Mouse (Mus musculus) lung, adult 2 months (tissue): ENCODE data around the gene Hba-a1. TPM values are rescaled to one million over a fixed set of nuclear protein-coding genes. Genes with fewer than 3 reads are reported as not detected.

Experiments
- DNase-seq: peaks from one replicate; pipeline ENCODE4 v3.0.0; 2022
- H3K4me1 ChIP-seq: fragments of 200-500 bp; 2 replicates; pipeline ENCODE4 v1.6.1; 2011; ENCODE audit warnings: low read length; ENCODE audit not compliant: control insufficient read depth, insufficient read depth
- H3K4me3 ChIP-seq: fragments of 200-500 bp; replicated peaks from 2 replicates; pipeline ENCODE3; 2011; ENCODE audit warnings: low read depth, mild to moderate bottlenecking, control low read depth, low read length; ENCODE audit errors: extremely low read depth
- CTCF ChIP-seq: fragments of 200-500 bp; IDR thresholded peaks from 2 replicates; pipeline ENCODE4 v1.5.1; 2011; ENCODE audit warnings: mild to moderate bottlenecking, low read length, control low read depth; ENCODE audit not compliant: insufficient read depth
- POLR2A ChIP-seq: fragments of 200-500 bp; IDR thresholded peaks from 2 replicates; pipeline ENCODE4 v1.6.1; 2011; ENCODE audit warnings: low read depth, mild to moderate bottlenecking, control low read depth, low read length, borderline replicate concordance; ENCODE audit errors: extremely low read depth
- WGBS: fragments of 180-500 bp; shearing (Covaris S2); methylation state at CpG from one replicate; pipeline ENCODE4 v1.1.7; 2018; 5-methylcytosine and 5-hydroxymethylcytosine counted together
- polyA plus RNA-seq: library from polyadenylated mRNA; depleted of rRNA; stranded (reverse); fragments of >200 nt; gene quantifications from 2 replicates; pipeline ENCODE4 v1.2.3, GENCODE M21; 2012; rRNA removed

Hba-a1 gene
- polyA plus RNA-seq, 1 experiment: 5,782 TPM

DNA sequence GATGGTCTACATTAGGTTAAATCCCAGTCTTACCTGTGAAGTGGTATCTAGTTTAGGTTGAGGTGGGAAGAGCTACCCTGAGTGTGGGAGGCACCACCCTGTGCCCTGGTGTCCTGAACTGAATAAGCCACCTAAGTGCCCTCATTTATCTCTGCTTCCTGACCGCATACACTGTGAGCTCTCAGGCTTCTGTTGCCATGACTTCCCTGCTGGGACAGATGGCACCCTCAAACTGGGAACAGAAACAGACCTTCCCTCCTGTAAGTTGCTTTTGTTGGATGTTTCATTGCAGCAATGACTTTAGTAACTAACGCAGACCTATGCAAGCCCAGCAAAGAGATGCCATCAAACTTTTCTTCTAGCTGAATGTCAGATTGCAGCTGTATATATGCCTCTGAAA, 49.9 kb downstream of the Hba-a1 start:
- no peak for DNase-seq
- 85% methylated on average over 2 of the region's 2 CpGs for WGBS
- H3K4me1 ChIP-seq: no peaks in the 10 kb centered on the region
- H3K4me3 ChIP-seq: no peak overlapping the region
- TF ChIP-seq CTCF: no peak
- TF ChIP-seq POLR2A: no peak

Other genes starting within 250 kb of the Hba-a1 start
- 1.4 and 2.3 TPM in 2 replicates for gene Il9r, start 83.2 kb upstream of the Hba-a1 start, polyA plus RNA-seq
- 12.5 and 16.5 TPM in 2 replicates for gene Snrnp25, start 78.1 kb upstream of the Hba-a1 start, polyA plus RNA-seq
- 183 and 195 TPM in 2 replicates for gene Rhbdf1, start 61.2 kb upstream of the Hba-a1 start, polyA plus RNA-seq
- gene Mpg, start 57.0 kb upstream of the Hba-a1 start, polyA plus RNA-seq: 9.8 and 12.4 TPM in 2 replicates
- 77.9 and 85.7 TPM in 2 replicates for gene Nprl3, start 15.8 kb upstream of the Hba-a1 start, polyA plus RNA-seq
- gene Hba-x, start 7.1 kb upstream of the Hba-a1 start, polyA plus RNA-seq: not detected in 2 replicates
- 0.60 and 1.6 TPM in 2 replicates for gene Hbq1b, start 3.5 kb downstream of the Hba-a1 start, polyA plus RNA-seq
- 11,114 and 27,871 TPM in 2 replicates for gene Hba-a2, start 13.0 kb downstream of the Hba-a1 start, polyA plus RNA-seq
- 1.1 and 1.3 TPM in 2 replicates for gene Hbq1a, start 16.6 kb downstream of the Hba-a1 start, polyA plus RNA-seq
- 8.1 and 10.7 TPM in 2 replicates for gene Sh3pxd2b, start 64.3 kb downstream of the Hba-a1 start, polyA plus RNA-seq
- 8.8 and 11.8 TPM in 2 replicates for gene Ubtd2, start 171.9 kb downstream of the Hba-a1 start, polyA plus RNA-seq
- gene Efcab9, start 248.6 kb downstream of the Hba-a1 start, polyA plus RNA-seq: not detected in 2 replicates
- 19.4 and 22.8 TPM in 2 replicates for gene Stk10, start 249.8 kb downstream of the Hba-a1 start, polyA plus RNA-seq